In genomic region chr14:122406541-122407219, GRCm38 (mm10) we compare ENCODE assay signal across 7 mouse cellular contexts. TPM values are rescaled to one million over a fixed set of nuclear protein-coding genes. Genes with fewer than 3 reads are reported as not detected.
DNase-seq lines count a peak whose midpoint lies in the region; ATAC-seq and TF ChIP-seq lines count a peak whose summit lies in the region.

No protein-coding gene starts in this region.

- peak; percentile 12 to 14 for DNase-seq in B cell, adult 2 months
- peak; percentile 22 for DNase-seq in ES-CJ7 (ENCODE audit: low read depth, low spot score)
- DNase-seq in hindbrain, embryonic 14.5 days (ENCODE audit: low spot score): peak; percentile 54
- DNase-seq in limb, embryonic 11.5 days (ENCODE audit: low spot score): peak; percentile 68
- DNase-seq in spleen, postnatal 36 days (ENCODE audit: low spot score in 2 of 2): no peak

- H3K4me2 ChIP-seq in embryonic facial prominence, embryonic 12.5 days (replicated peaks): peak overlapping the region; percentile 76
- peak overlapping the region; percentile 63 for H3K4me2 ChIP-seq in hindbrain, embryonic 14.5 days (replicated peaks)
- H3K4me2 ChIP-seq in limb, embryonic 11.5 days (ENCODE audit: low read depth, severe bottlenecking): peak overlapping the region; percentile 60

- peak overlapping the region; percentile 40; the same call in 1 of the 2 replicates for H3K9ac ChIP-seq in embryonic facial prominence, embryonic 12.5 days
- H3K9ac ChIP-seq in hindbrain, embryonic 14.5 days: peak overlapping the region; percentile 48
- peak overlapping the region; percentile 31 for H3K9ac ChIP-seq in limb, embryonic 11.5 days (ENCODE audit: low read length)

- H3K27ac ChIP-seq in embryonic facial prominence, embryonic 12.5 days: no peak overlapping the region
- H3K27ac ChIP-seq in hindbrain, embryonic 14.5 days: peak overlapping the region; percentile 75
- H3K27ac ChIP-seq in limb, embryonic 11.5 days (replicated peaks; ENCODE audit: low read depth, low read length): peak overlapping the region; percentile 15
- H3K27ac ChIP-seq in olfactory bulb, adult 2 months (ENCODE audit: insufficient read depth, low read depth, low read length): no peak overlapping the region

- H3K9me3 ChIP-seq in embryonic facial prominence, embryonic 12.5 days: no peaks in the 10 kb centered on the region
- H3K9me3 ChIP-seq in hindbrain, embryonic 14.5 days (ENCODE audit: control insufficient read depth, low read length): no peaks in the 10 kb centered on the region
- no peaks in the 10 kb centered on the region for H3K9me3 ChIP-seq in limb, embryonic 11.5 days (ENCODE audit: control insufficient read depth, low read length)

- 2% methylated on average over 58 of the region's 58 CpGs for WGBS in embryonic facial prominence, embryonic 12.5 days
- WGBS in hindbrain, embryonic 14.5 days: 1% methylated on average over 58 of the region's 58 CpGs
- under 1% methylated on average over 58 of the region's 58 CpGs for WGBS in limb, embryonic 11.5 days
- WGBS in olfactory bulb, adult 2 months: 12% methylated on average over 58 of the region's 58 CpGs

- no peaks in the 10 kb centered on the region for H3K36me3 ChIP-seq in embryonic facial prominence, embryonic 12.5 days
- H3K36me3 ChIP-seq in hindbrain, embryonic 14.5 days (replicated peaks; ENCODE audit: control insufficient read depth, insufficient read depth): no peaks in the 10 kb centered on the region
- no peaks in the 10 kb centered on the region for H3K36me3 ChIP-seq in limb, embryonic 11.5 days (ENCODE audit: control insufficient read depth, insufficient read depth, low read length)

- no peak for TF ChIP-seq CTCF in olfactory bulb, adult 2 months (IDR thresholded peaks at IDR 0.05; ENCODE audit: insufficient read depth, low read depth, low read length)

- TF ChIP-seq POLR2A in olfactory bulb, adult 2 months (IDR thresholded peaks at IDR 0.05; ENCODE audit: insufficient read depth, low read depth, low read length): no peak

- peaks cover 16% of the 10 kb centered on the region; the same call in 1 of the 2 replicates for H3K4me1 ChIP-seq in embryonic facial prominence, embryonic 12.5 days
- H3K4me1 ChIP-seq in hindbrain, embryonic 14.5 days (replicated peaks; ENCODE audit: control insufficient read depth, insufficient read depth, low read length): peaks cover 29% of the 10 kb centered on the region
- peaks cover 22% of the 10 kb centered on the region for H3K4me1 ChIP-seq in limb, embryonic 11.5 days (ENCODE audit: control insufficient read depth, insufficient read depth, low read length)
- peaks cover 7% of the 10 kb centered on the region for H3K4me1 ChIP-seq in olfactory bulb, adult 2 months (ENCODE audit: control insufficient read depth, insufficient read depth, low read length)

- peaks cover 64% of the 10 kb centered on the region for H3K27me3 ChIP-seq in embryonic facial prominence, embryonic 12.5 days
- peaks cover 79% of the 10 kb centered on the region for H3K27me3 ChIP-seq in hindbrain, embryonic 14.5 days (ENCODE audit: control insufficient read depth, insufficient read depth, low read length)
- H3K27me3 ChIP-seq in limb, embryonic 11.5 days (ENCODE audit: control insufficient read depth, insufficient read depth, low read length): 0 out of 2 replicates have a peak, but pooled peaks cover 2% of the 10 kb centered on the region

- H3K4me3 ChIP-seq in embryonic facial prominence, embryonic 12.5 days: peak overlapping the region; percentile 39
- H3K4me3 ChIP-seq in hindbrain, embryonic 14.5 days (replicated peaks; ENCODE audit: low read length): peak overlapping the region; percentile 29
- peak overlapping the region; percentile 17 for H3K4me3 ChIP-seq in limb, embryonic 11.5 days (ENCODE audit: low read depth, low read length)
- H3K4me3 ChIP-seq in olfactory bulb, adult 2 months (ENCODE audit: insufficient read depth, low read depth, low read length): peak overlapping the region; percentile 23

- ATAC-seq in embryonic facial prominence, embryonic 12.5 days (ENCODE audit: insufficient number of reproducible peaks, insufficient read depth, low FRiP score, low TSS enrichment): peak; percentile 78
- ATAC-seq in hindbrain, embryonic 14.5 days (ENCODE audit: low FRiP score): peak; percentile 77
- ATAC-seq in limb, embryonic 11.5 days (ENCODE audit: insufficient number of reproducible peaks, low FRiP score, low TSS enrichment, low read depth): peak; percentile 63

RNA-seq across cellular contexts. Expression of gene Gm5089, which starts 44.2 kb away (rescaled TPM):
- polyA plus RNA-seq in embryonic facial prominence, embryonic 12.5 days (2016; fragmentation: Nextera tagmentation; extraction: Ambion mirVana): 0.38 and 0.47 TPM in 2 replicates
- polyA plus RNA-seq in hindbrain, embryonic 14.5 days (2014; fragmentation: Nextera tagmentation; extraction: Ambion mirVana): 0.50 and 1.2 TPM in 2 replicates
- polyA plus RNA-seq in limb, embryonic 11.5 days (2014; fragmentation: Nextera tagmentation; extraction: Ambion mirVana): 0.24 and 0.33 TPM in 2 replicates
- not detected in 2 replicates for polyA plus RNA-seq in olfactory bulb, adult 2 months (2012; ENCODE audit: insufficient read depth, insufficient read length, low replicate concordance, missing spikeins)

RNA-seq across cellular contexts. Expression of gene Zic5, which starts 58.8 kb away (rescaled TPM):
- polyA plus RNA-seq in embryonic facial prominence, embryonic 12.5 days (2016; fragmentation: Nextera tagmentation; extraction: Ambion mirVana): 4.8 and 5.4 TPM in 2 replicates
- 11.6 and 14.0 TPM in 2 replicates for polyA plus RNA-seq in hindbrain, embryonic 14.5 days (2014; fragmentation: Nextera tagmentation; extraction: Ambion mirVana)
- 11.3 and 12.5 TPM in 2 replicates for polyA plus RNA-seq in limb, embryonic 11.5 days (2014; fragmentation: Nextera tagmentation; extraction: Ambion mirVana)
- polyA plus RNA-seq in olfactory bulb, adult 2 months (2012; ENCODE audit: insufficient read depth, insufficient read length, low replicate concordance, missing spikeins): not detected in 2 replicates

Comparison
In these comparisons a context has a peak if more than half of its experiments do, and no peak if none do; other contexts are left out.
1. DNase-seq: peak in B cell, adult 2 months (2 of 2), ES-CJ7 (single experiment), hindbrain, embryonic 14.5 days (single experiment) and limb, embryonic 11.5 days (single experiment); none in spleen, postnatal 36 days (0 of 2).
2. H3K27ac ChIP-seq: peak in hindbrain, embryonic 14.5 days (single experiment) and limb, embryonic 11.5 days (single experiment); none in embryonic facial prominence, embryonic 12.5 days (single experiment) and olfactory bulb, adult 2 months (single experiment).
3. Peak in every context shown above with its lines, with median percentiles within 50 percentile points of each other: ATAC-seq, H3K4me2 ChIP-seq, H3K4me3 ChIP-seq and H3K9ac ChIP-seq.